Mouse (Mus musculus) kidney, embryonic 14.5 days (tissue): ENCODE measurements around the gene Chrna4. TPM values are rescaled to one million over a fixed set of nuclear protein-coding genes. Genes with fewer than 3 reads are reported as not detected.
A peak's percentile ranks its signal among the peaks of the same experiment; 100 is the strongest.

Source experiments
- ATAC-seq: fragments of 200-750 bp; cut with Nextera tagmentation; 2 replicates; pipeline ENCODE4 v1.8.0; 2017; ENCODE audit warnings: moderate number of reproducible peaks, mild to moderate bottlenecking, moderate TSS enrichment, moderate library complexity; ENCODE audit not compliant: low FRiP score, low TSS enrichment
- H3K27ac ChIP-seq: fragments of 300-500 bp; sonication (generic); 2 replicates; pipeline ENCODE4 v1.5.1; 2014; ENCODE audit warnings: low read depth, mild to moderate bottlenecking, low read length, moderate library complexity, mixed read lengths
- H3K27me3 ChIP-seq: fragments of 300-500 bp; sonication (generic); 2 replicates; pipeline ENCODE4 v1.6.1; 2014; ENCODE audit warnings: mild to moderate bottlenecking, low read length; ENCODE audit not compliant: control insufficient read depth, insufficient read depth
- H3K36me3 ChIP-seq: fragments of 300-500 bp; sonication (generic); 2 replicates; pipeline ENCODE4 v1.6.1; 2014; ENCODE audit warnings: low read length, mixed read lengths; ENCODE audit not compliant: control insufficient read depth, insufficient read depth
- H3K4me1 ChIP-seq: fragments of 300-500 bp; sonication (generic); 2 replicates; pipeline ENCODE4 v1.6.1; 2014; ENCODE audit warnings: low read length, mixed read lengths; ENCODE audit not compliant: control insufficient read depth, insufficient read depth
- H3K4me2 ChIP-seq: fragments of 300-500 bp; sonication (generic); replicated peaks from 2 replicates; pipeline ENCODE4 v1.6.1; 2014; ENCODE audit warnings: low read depth, mild to moderate bottlenecking, low read length
- H3K4me3 ChIP-seq: fragments of 300-500 bp; sonication (generic); 2 replicates; pipeline ENCODE4 v1.5.1; 2014; ENCODE audit warnings: mild to moderate bottlenecking, low read length
- H3K9ac ChIP-seq: fragments of 300-500 bp; sonication (generic); 2 replicates; pipeline ENCODE4 v1.6.1; 2014; ENCODE audit warnings: low read depth, mild to moderate bottlenecking, low read length, moderate library complexity
- H3K9me3 ChIP-seq: fragments of 300-500 bp; sonication (generic); 2 replicates; pipeline ENCODE4 v1.6.1; 2016; ENCODE audit warnings: low read length; ENCODE audit not compliant: control insufficient read depth
- WGBS: fragments of 180-500 bp; shearing (Covaris S2); extraction: QIAGEN DNeasy Blood & Tissue Kit; methylation state at CpG from one replicate; pipeline ENCODE4 v1.1.7; 2014; 5-methylcytosine and 5-hydroxymethylcytosine counted together
- polyA plus RNA-seq: library from polyadenylated mRNA; unstranded; fragments of >200 nt; fragmentation: Nextera tagmentation; extraction: Ambion mirVana; gene quantifications from 2 replicates; pipeline ENCODE4 v1.2.1, GENCODE M21; 2014

Chrna4 gene
- polyA plus RNA-seq, 1 experiment from 2014 or later: 3.8 TPM

DNA sequence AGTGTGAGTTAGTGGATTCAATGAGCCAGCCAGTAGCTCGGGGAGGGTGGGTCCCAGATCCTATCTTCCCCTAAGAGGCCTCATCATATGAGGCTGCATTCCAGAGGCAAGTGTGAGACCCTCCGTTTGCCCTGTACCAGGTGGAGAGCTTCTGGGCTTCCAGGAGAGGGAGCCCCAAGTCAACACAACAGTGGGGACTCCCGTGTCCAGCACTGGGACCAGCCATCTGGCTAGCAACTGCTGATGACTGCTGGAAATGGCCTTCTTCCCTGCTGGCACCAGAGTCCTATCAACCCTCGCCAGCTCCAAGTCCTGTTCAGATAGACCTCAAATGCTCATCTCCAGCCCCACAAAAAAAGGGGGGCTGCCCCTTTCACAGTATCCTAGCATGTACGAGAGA, 10.9 kb downstream of the Chrna4 start:
- Histone ChIP-seq H3K9ac (no peak overlapping the region), H3K9me3 (no peaks in the 10 kb centered on the region), H3K27ac (no peak overlapping the region), H3K4me1 (no peaks in the 10 kb centered on the region), H3K36me3 (no peaks in the 10 kb centered on the region), H3K27me3 (no peaks in the 10 kb centered on the region), H3K4me2 (no peak overlapping the region), H3K4me3 (no peak overlapping the region)
- WGBS: 38% methylated on average over 5 of the region's 5 CpGs
- ATAC-seq: no peak

DNA sequence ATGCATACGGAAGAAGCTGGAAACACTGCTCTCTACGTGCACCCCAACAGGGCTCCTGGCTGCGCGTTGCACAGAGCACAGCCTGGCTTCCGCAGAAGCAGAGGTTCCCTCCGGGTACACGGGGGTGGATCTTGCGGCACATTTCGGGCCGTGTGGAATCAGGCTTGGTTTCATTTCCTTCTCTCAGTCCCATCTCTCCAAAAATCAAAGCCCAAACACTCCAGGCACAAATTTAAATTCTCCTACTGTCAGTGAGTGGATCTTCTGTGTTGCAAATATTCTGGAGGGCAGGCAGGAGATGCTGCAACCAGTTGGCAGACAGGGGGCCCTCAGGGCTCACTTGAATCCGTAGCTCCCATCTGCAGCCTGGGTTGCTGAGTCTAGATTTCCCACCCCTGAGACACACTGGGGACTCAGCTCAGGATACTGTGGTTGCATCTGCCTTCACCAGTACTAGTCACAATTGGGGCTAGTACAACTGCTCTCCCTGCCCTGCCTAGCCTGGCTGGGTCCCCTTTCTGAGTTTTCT, 11.9 kb downstream of the Chrna4 start:
- ATAC-seq: no peak
- no peak overlapping the region for H3K4me3 ChIP-seq
- H3K9me3 ChIP-seq: no peaks in the 10 kb centered on the region
- no peaks in the 10 kb centered on the region for H3K36me3 ChIP-seq
- no peaks in the 10 kb centered on the region for H3K27me3 ChIP-seq
- 84% methylated on average over 11 of the region's 11 CpGs for WGBS
- no peaks in the 10 kb centered on the region for H3K4me1 ChIP-seq
- no peak overlapping the region for H3K4me2 ChIP-seq
- no peak overlapping the region for H3K27ac ChIP-seq
- H3K9ac ChIP-seq: no peak overlapping the region

DNA sequence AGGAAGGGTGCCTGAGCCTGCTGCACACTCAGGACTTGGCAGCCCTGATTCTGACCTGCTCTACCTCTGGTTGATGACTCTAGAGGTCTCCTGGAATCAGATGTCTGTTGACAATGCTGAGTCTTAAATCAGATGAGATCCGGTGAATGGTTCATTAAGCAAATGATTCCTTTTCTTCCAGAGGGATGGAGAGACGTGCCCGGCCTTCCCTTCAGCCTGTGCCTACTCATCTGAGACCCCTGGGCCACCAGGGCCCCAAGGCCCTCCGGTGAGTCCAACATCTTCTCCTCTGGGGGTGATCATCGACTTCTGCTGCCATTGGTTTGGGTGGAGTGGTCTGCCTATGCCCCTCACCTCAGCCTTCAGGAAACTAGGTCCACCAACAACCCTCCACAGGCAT, 35.0 kb downstream of the Chrna4 start:
- Histone ChIP-seq H3K27ac (no peak overlapping the region), H3K4me3 (no peak overlapping the region), H3K27me3 (no peaks in the 10 kb centered on the region), H3K36me3 (no peaks in the 10 kb centered on the region), H3K9ac (no peak overlapping the region), H3K4me2 (no peak overlapping the region), H3K4me1 (0 out of 2 replicates have a peak, but pooled peaks cover 4% of the 10 kb centered on the region), H3K9me3 (no peaks in the 10 kb centered on the region)
- 30% methylated on average over 5 of the region's 5 CpGs for WGBS
- peak; percentile 61; the same call in 1 of the 2 replicates for ATAC-seq

DNA sequence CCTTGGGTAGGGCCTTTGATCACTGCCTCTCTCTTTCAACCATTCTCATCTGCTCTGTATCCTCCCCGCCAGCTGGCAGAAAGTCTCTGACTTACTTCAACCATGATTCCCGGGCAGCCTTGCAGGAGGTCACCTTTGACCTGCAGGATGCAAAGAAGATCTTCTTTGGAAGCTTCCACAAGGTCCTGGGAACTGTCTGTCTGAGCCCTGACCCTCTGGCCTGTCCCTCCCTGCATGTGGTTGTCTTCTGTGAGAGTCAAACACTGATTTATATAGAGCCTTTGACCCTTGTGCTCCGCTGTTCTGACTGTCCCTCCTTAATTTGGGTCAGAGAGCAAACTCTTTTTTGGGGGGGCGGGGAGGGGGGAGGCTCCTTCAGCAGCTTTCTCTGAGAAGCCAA, 36.3 kb downstream of the Chrna4 start:
- peak; percentile 61; the same call in 1 of the 2 replicates for ATAC-seq
- no peak overlapping the region for H3K9ac ChIP-seq
- H3K27me3 ChIP-seq: no peaks in the 10 kb centered on the region
- H3K27ac ChIP-seq: no peak overlapping the region
- no peaks in the 10 kb centered on the region for H3K36me3 ChIP-seq
- H3K4me3 ChIP-seq: no peak overlapping the region
- 0 out of 2 replicates have a peak, but pooled peaks cover 4% of the 10 kb centered on the region for H3K4me1 ChIP-seq
- WGBS: 23% methylated on average over 4 of the region's 4 CpGs
- H3K4me2 ChIP-seq: no peak overlapping the region
- H3K9me3 ChIP-seq: no peaks in the 10 kb centered on the region

DNA sequence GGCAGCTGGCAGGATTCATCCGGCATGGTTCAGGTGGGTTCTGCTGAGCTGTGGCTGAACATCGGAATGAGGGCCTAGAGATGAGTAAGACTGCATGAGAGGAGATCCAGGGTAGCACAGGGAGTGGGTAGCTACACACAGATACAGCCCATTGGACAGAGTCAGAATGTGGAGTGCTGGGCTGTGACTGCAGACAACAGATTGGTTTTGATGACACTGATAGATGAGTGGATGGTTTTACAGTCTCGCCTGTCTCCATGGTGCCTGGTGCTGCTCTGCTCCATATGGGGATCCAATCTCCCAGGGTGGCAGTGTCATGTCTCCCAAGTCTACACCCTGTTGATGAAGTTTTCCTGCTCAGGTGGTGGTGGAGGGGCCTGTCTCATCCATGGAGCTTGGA, 46.4 kb downstream of the Chrna4 start:
- Histone ChIP-seq H3K9ac (no peak overlapping the region), H3K4me1 (no peaks in the 10 kb centered on the region), H3K27ac (no peak overlapping the region), H3K36me3 (no peaks in the 10 kb centered on the region), H3K4me3 (no peak overlapping the region), H3K4me2 (no peak overlapping the region), H3K9me3 (no peaks in the 10 kb centered on the region), H3K27me3 (no peaks in the 10 kb centered on the region)
- 77% methylated on average over 3 of the region's 3 CpGs for WGBS
- ATAC-seq: no peak

DNA sequence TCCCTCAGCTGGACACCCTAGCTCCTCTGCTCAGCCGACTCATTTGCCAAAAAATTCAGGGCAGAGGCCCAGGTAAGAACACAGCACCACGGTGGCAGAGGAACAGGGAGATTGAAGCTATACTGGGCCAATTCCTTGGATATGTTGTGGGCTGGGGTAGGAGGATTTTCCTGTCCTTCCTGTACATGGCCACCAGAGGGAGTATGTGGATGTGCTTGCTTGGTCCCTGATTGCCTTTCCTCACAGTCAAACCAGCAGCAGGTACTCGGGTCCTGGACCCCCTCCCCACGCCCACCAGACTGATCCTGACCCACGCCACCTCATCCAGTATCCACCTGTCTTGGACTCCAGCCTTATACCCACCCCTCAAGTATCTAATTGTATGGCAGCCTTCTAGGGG, 46.9 kb downstream of the Chrna4 start:
- 18% methylated on average over 5 of the region's 5 CpGs for WGBS
- H3K4me2 ChIP-seq: no peak overlapping the region
- ATAC-seq: peak; percentile 64; the same call in 1 of the 2 replicates
- no peak overlapping the region for H3K4me3 ChIP-seq
- no peaks in the 10 kb centered on the region for H3K9me3 ChIP-seq
- no peaks in the 10 kb centered on the region for H3K27me3 ChIP-seq
- no peaks in the 10 kb centered on the region for H3K36me3 ChIP-seq
- H3K27ac ChIP-seq: no peak overlapping the region
- no peaks in the 10 kb centered on the region for H3K4me1 ChIP-seq
- no peak overlapping the region for H3K9ac ChIP-seq

DNA sequence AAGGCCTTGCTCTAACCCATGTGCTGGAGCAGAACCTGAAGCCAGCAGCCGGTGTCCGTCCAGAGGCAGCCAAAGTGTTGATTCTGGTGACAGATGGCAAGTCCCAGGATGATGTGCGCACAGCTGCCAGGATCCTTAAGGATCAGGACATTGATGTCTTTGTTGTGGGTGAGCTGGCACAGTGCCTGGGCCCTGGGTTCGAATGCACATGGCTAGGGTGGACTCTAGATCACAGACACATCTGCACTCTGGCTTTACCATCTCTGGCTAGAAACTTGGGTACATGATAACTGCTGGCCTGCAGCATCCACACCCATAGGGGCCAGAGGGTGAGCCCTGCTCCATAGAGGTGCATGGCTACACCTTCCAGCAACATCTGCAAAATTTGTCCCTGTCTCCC, 47.9 kb downstream of the Chrna4 start:
- 88% methylated on average over 4 of the region's 4 CpGs for WGBS
- no peak overlapping the region for H3K4me3 ChIP-seq
- H3K27me3 ChIP-seq: no peaks in the 10 kb centered on the region
- H3K27ac ChIP-seq: no peak overlapping the region
- H3K4me2 ChIP-seq: no peak overlapping the region
- H3K9me3 ChIP-seq: no peaks in the 10 kb centered on the region
- ATAC-seq: 0 out of 2 replicates have a peak, but pooled peaks have one; percentile 28
- no peaks in the 10 kb centered on the region for H3K36me3 ChIP-seq
- H3K4me1 ChIP-seq: no peaks in the 10 kb centered on the region
- no peak overlapping the region for H3K9ac ChIP-seq

DNA sequence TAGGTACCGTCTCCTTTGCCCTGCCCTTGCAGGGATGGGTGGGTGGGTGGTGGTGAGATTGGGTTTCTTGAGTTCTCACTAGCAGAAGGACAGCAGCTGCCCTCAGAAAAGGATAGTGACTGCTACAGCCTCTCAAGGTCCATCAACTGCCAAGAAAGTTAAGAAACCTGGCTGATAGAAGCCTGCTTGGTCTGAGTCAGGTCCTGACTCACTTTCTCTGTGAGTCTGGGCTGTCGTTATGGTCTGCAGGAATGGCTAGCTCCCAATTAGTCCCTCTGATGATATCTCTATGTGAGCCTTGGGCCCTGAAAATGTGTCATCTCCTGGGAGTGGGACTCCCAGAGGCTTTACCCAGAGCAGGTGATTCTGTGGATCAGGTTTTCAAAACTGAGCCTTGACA, 49.0 kb downstream of the Chrna4 start:
- no peak for ATAC-seq

DNA sequence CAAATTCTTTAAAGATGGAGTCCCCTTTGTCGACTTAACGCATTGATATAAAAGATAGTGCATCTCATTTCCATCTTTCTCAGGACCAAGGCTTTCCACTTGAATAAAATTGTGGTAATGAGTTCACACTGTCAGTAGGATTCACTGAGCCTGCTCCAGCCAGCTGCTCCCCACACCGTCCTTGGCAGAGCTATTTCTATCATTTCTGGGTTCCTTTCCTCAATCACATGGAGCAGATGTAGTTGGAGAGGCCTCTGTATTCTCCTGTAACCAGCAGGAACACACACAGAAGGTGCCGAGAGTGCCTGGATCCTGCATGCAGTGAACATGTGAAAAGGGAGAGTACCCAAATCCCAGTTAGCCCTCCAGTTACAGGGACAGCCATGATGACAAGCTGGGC, 53.0 kb downstream of the Chrna4 start:
- WGBS: 73% methylated on average over 4 of the region's 4 CpGs
- H3K9me3 ChIP-seq: no peaks in the 10 kb centered on the region

More for the DNA sequence above, 49.0 kb downstream of the Chrna4 start:
- H3K27me3 ChIP-seq: no peaks in the 10 kb centered on the region
- H3K27ac ChIP-seq: no peak overlapping the region
- no peak overlapping the region for H3K4me2 ChIP-seq
- H3K9ac ChIP-seq: no peak overlapping the region
- no peaks in the 10 kb centered on the region for H3K9me3 ChIP-seq
- 63% methylated on average over 2 of the region's 2 CpGs for WGBS
- no peaks in the 10 kb centered on the region for H3K4me1 ChIP-seq
- H3K36me3 ChIP-seq: no peaks in the 10 kb centered on the region
- H3K4me3 ChIP-seq: no peak overlapping the region

More for the DNA sequence above, 53.0 kb downstream of the Chrna4 start:
- no peaks in the 10 kb centered on the region for H3K27me3 ChIP-seq
- H3K9ac ChIP-seq: no peak overlapping the region
- no peaks in the 10 kb centered on the region for H3K4me1 ChIP-seq
- ATAC-seq: no peak
- H3K4me2 ChIP-seq: no peak overlapping the region
- no peak overlapping the region for H3K27ac ChIP-seq
- no peaks in the 10 kb centered on the region for H3K36me3 ChIP-seq
- H3K4me3 ChIP-seq: no peak overlapping the region
